Mouse (Mus musculus) midbrain, embryonic 11.5 days (tissue): Measurements from ENCODE around the gene Odf2. TPM values are rescaled to one million over a fixed set of nuclear protein-coding genes. Genes with fewer than 3 reads are reported as not detected.

ENCODE experiments used
- ATAC-seq: fragments of 200-750 bp; cut with Nextera tagmentation; 2 replicates; pipeline ENCODE4 v1.8.0; 2017; ENCODE audit warnings: moderate TSS enrichment, moderate library complexity; ENCODE audit not compliant: low FRiP score
- DNase-seq: peaks from one replicate; pipeline ENCODE4 v3.0.0; 2015; ENCODE audit warnings: low spot score; ENCODE audit errors: missing footprints
- H3K27ac ChIP-seq: fragments of 300-500 bp; sonication (generic); 2 replicates; pipeline ENCODE4 v1.5.1; 2014; ENCODE audit warnings: low read depth, low read length
- H3K27me3 ChIP-seq: fragments of 300-500 bp; sonication (generic); 2 replicates; pipeline ENCODE4 v1.6.1; 2014; ENCODE audit warnings: mild to moderate bottlenecking, low read length, moderate library complexity, mixed read lengths; ENCODE audit not compliant: control insufficient read depth, insufficient read depth
- H3K36me3 ChIP-seq: fragments of 300-500 bp; sonication (generic); 2 replicates; pipeline ENCODE4 v1.6.1; 2014; ENCODE audit warnings: mild to moderate bottlenecking, low read length, moderate library complexity, mixed read lengths; ENCODE audit not compliant: control insufficient read depth, insufficient read depth
- H3K4me1 ChIP-seq: fragments of 300-500 bp; sonication (generic); 2 replicates; pipeline ENCODE4 v1.6.1; 2014; ENCODE audit warnings: low read length; ENCODE audit not compliant: control insufficient read depth, insufficient read depth
- H3K4me2 ChIP-seq: fragments of 300-500 bp; sonication (generic); 2 replicates; pipeline ENCODE4 v1.6.1; 2014; ENCODE audit warnings: mild to moderate bottlenecking, moderate library complexity
- H3K4me3 ChIP-seq: fragments of 300-500 bp; sonication (generic); 2 replicates; pipeline ENCODE4 v1.5.1; 2014; ENCODE audit warnings: low read depth, low read length
- H3K9ac ChIP-seq: fragments of 300-500 bp; sonication (generic); 2 replicates; pipeline ENCODE4 v1.6.1; 2014; ENCODE audit warnings: low read length
- H3K9me3 ChIP-seq: fragments of 300-500 bp; sonication (generic); 2 replicates; pipeline ENCODE4 v1.6.1; 2016; ENCODE audit warnings: low read length; ENCODE audit not compliant: control insufficient read depth
- WGBS: fragments of 180-500 bp; shearing (Covaris S2); extraction: QIAGEN DNeasy Blood & Tissue Kit; methylation state at CpG from one replicate; pipeline ENCODE4 v1.1.7; 2014; 5-methylcytosine and 5-hydroxymethylcytosine counted together
- polyA plus RNA-seq: library from polyadenylated mRNA; unstranded; fragments of >200 nt; fragmentation: Nextera tagmentation; extraction: Ambion mirVana; gene quantifications from 2 replicates; pipeline ENCODE4 v1.2.1, GENCODE M21; 2014

The Odf2 gene
- polyA plus RNA-seq, 1 experiment from 2014 or later, result 79.4 TPM

GRCm38 (mm10) chr2:29849041-29849440, 40.0 kb upstream of the Odf2 start:
- H3K4me1 ChIP-seq, result peaks cover 61% of the 10 kb centered on the region
- 0 out of 2 replicates have a peak overlapping the region, but pooled peaks have one; percentile 6 for H3K9ac ChIP-seq
- ATAC-seq (no peak), DNase-seq (peak; percentile 67)
- H3K36me3 ChIP-seq, result peaks cover 2% of the 10 kb centered on the region; the same call in 1 of the 2 replicates
- no peak overlapping the region; the same call in 1 of the 2 replicates for H3K27ac ChIP-seq
- no peak overlapping the region for H3K4me3 ChIP-seq
- H3K4me2 ChIP-seq, result no peak overlapping the region
- no peaks in the 10 kb centered on the region for H3K27me3 ChIP-seq
- no peaks in the 10 kb centered on the region for H3K9me3 ChIP-seq
- WGBS, result 48% methylated on average over 8 of the region's 8 CpGs

GRCm38 (mm10) chr2:29849841-29850480, 39.1 kb upstream of the Odf2 start:
- Histone ChIP-seq H3K36me3 (no peaks in the 10 kb centered on the region), H3K27ac (no peak overlapping the region), H3K4me3 (no peak overlapping the region), H3K4me1 (peaks cover 65% of the 10 kb centered on the region), H3K9me3 (no peaks in the 10 kb centered on the region), H3K27me3 (no peaks in the 10 kb centered on the region), H3K9ac (no peak overlapping the region; the same call in 1 of the 2 replicates), H3K4me2 (no peak overlapping the region)
- 51% methylated on average over 5 of the region's 5 CpGs for WGBS
- no peak for ATAC-seq
- DNase-seq, result peak; percentile 82

- no peaks in the 10 kb centered on the region for H3K36me3 ChIP-seq
- peak overlapping the region; percentile 26 for H3K9ac ChIP-seq
- H3K27me3 ChIP-seq, result no peaks in the 10 kb centered on the region
- peak; percentile 91 for DNase-seq
- peak; percentile 68 for ATAC-seq
- H3K4me2 ChIP-seq, result peak overlapping the region; percentile 8; the same call in 1 of the 2 replicates
- WGBS, result 13% methylated on average over 4 of the region's 4 CpGs
- H3K4me3 ChIP-seq, result no peak overlapping the region
- peak overlapping the region; percentile 84 for H3K27ac ChIP-seq
- H3K4me1 ChIP-seq, result peaks cover 79% of the 10 kb centered on the region
- H3K9me3 ChIP-seq, result no peaks in the 10 kb centered on the region
Measured at GRCm38 (mm10) chr2:29852957-29853485, 36.0 kb upstream of the Odf2 start.

GRCm38 (mm10) chr2:29853736-29854135, 35.3 kb upstream of the Odf2 start:
- Histone ChIP-seq H3K9ac (peak overlapping the region; percentile 18; the same call in 1 of the 2 replicates), H3K9me3 (no peaks in the 10 kb centered on the region), H3K4me1 (peaks cover 79% of the 10 kb centered on the region), H3K36me3 (no peaks in the 10 kb centered on the region), H3K4me3 (no peak overlapping the region), H3K27ac (peak overlapping the region; percentile 84), H3K4me2 (no peak overlapping the region; the same call in 1 of the 2 replicates), H3K27me3 (no peaks in the 10 kb centered on the region)
- ATAC-seq, result no peak
- no peak for DNase-seq
- 37% methylated on average over 5 of the region's 5 CpGs for WGBS

GRCm38 (mm10) chr2:29855585-29856210, 33.3 kb upstream of the Odf2 start:
- ATAC-seq, result peak; percentile 48
- 45% methylated on average over 10 of the region's 10 CpGs for WGBS
- H3K27me3 ChIP-seq, result no peaks in the 10 kb centered on the region

GRCm38 (mm10) chr2:29856451-29857260, 32.4 kb upstream of the Odf2 start:
- Histone ChIP-seq H3K9ac (peak overlapping the region; percentile 62), H3K36me3 (no peaks in the 10 kb centered on the region), H3K4me1 (peaks cover 68% of the 10 kb centered on the region), H3K27me3 (no peaks in the 10 kb centered on the region), H3K27ac (peak overlapping the region; percentile 90), H3K9me3 (no peaks in the 10 kb centered on the region), H3K4me2 (peak overlapping the region; percentile 24; the same call in 1 of the 2 replicates), H3K4me3 (no peak overlapping the region)
- WGBS, result 3% methylated on average over 19 of the region's 19 CpGs
- ATAC-seq (peak; percentile 29), DNase-seq (peak; percentile 92)

More at GRCm38 (mm10) chr2:29855585-29856210, 33.3 kb upstream of the Odf2 start:
- Histone ChIP-seq H3K9ac (peak overlapping the region; percentile 62), H3K36me3 (no peaks in the 10 kb centered on the region), H3K4me1 (peaks cover 68% of the 10 kb centered on the region), H3K4me2 (no peak overlapping the region), H3K4me3 (no peak overlapping the region), H3K27ac (peak overlapping the region; percentile 90), H3K9me3 (no peaks in the 10 kb centered on the region)
- DNase-seq, result peak; percentile 91

- peak overlapping the region; percentile 62 for H3K9ac ChIP-seq
- no peaks in the 10 kb centered on the region for H3K36me3 ChIP-seq
- no peaks in the 10 kb centered on the region for H3K27me3 ChIP-seq
- peak overlapping the region; percentile 90 for H3K27ac ChIP-seq
- peaks cover 67% of the 10 kb centered on the region for H3K4me1 ChIP-seq
- H3K4me3 ChIP-seq, result no peak overlapping the region
- no peak overlapping the region for H3K4me2 ChIP-seq
- WGBS, result 36% methylated on average over 2 of the region's 2 CpGs
- DNase-seq, result peak; percentile 85
- H3K9me3 ChIP-seq, result no peaks in the 10 kb centered on the region
- ATAC-seq, result no peak
Measured at GRCm38 (mm10) chr2:29857341-29857740, 31.7 kb upstream of the Odf2 start.

- ATAC-seq (no peak), DNase-seq (peak; percentile 80)
- 73% methylated on average over 5 of the region's 5 CpGs for WGBS
- H3K4me1 ChIP-seq, result peaks cover 60% of the 10 kb centered on the region
- no peaks in the 10 kb centered on the region for H3K27me3 ChIP-seq
- no peaks in the 10 kb centered on the region for H3K9me3 ChIP-seq
- H3K4me2 ChIP-seq, result no peak overlapping the region
- H3K4me3 ChIP-seq, result no peak overlapping the region
- no peak overlapping the region for H3K27ac ChIP-seq
- H3K9ac ChIP-seq, result no peak overlapping the region
- no peaks in the 10 kb centered on the region for H3K36me3 ChIP-seq
Measured at GRCm38 (mm10) chr2:29857967-29858366, 31.1 kb upstream of the Odf2 start.
